Mouse (Mus musculus) liver, postnatal 0 days (tissue): ENCODE data around the gene Aff3. TPM values are rescaled to one million over a fixed set of nuclear protein-coding genes. Genes with fewer than 3 reads are reported as not detected.

Source experiments
- ATAC-seq: fragments of 200-750 bp; cut with Nextera tagmentation; 2 replicates; pipeline ENCODE4 v1.8.0; 2017; ENCODE audit warnings: mild to moderate bottlenecking, moderate library complexity
- DNase-seq: peaks from one replicate; pipeline ENCODE4 v3.0.0-alpha.2; 2016
- H3K27ac ChIP-seq: fragments of 300-500 bp; sonication (generic); 2 replicates; pipeline ENCODE4 v1.5.1; 2014; ENCODE audit warnings: antibody characterized with exemption, moderate library complexity, mild to moderate bottlenecking, low read depth
- H3K27me3 ChIP-seq: fragments of 300-500 bp; sonication (generic); 2 replicates; pipeline ENCODE4 v1.6.1; 2014; ENCODE audit warnings: low read length, control low read depth, mixed read lengths; ENCODE audit not compliant: insufficient read depth
- H3K36me3 ChIP-seq: fragments of 300-500 bp; sonication (generic); replicated peaks from 2 replicates; pipeline ENCODE4 v1.6.1; 2014; ENCODE audit warnings: mild to moderate bottlenecking, control low read depth, low read length, moderate library complexity, mixed read lengths; ENCODE audit not compliant: insufficient read depth
- H3K4me1 ChIP-seq: fragments of 300-500 bp; sonication (generic); 2 replicates; pipeline ENCODE4 v1.6.1; 2014; ENCODE audit warnings: antibody characterized with exemption, mild to moderate bottlenecking, control low read depth; ENCODE audit not compliant: insufficient read depth
- H3K4me2 ChIP-seq: fragments of 300-500 bp; sonication (generic); 2 replicates; pipeline ENCODE4 v1.6.1; 2014; ENCODE audit warnings: low read depth, mild to moderate bottlenecking, low read length, moderate library complexity, mixed read lengths
- H3K4me3 ChIP-seq: fragments of 300-500 bp; sonication (generic); 2 replicates; pipeline ENCODE4 v1.5.1; 2014; ENCODE audit warnings: low read depth, low read length
- H3K9ac ChIP-seq: fragments of 300-500 bp; sonication (generic); replicated peaks from 2 replicates; pipeline ENCODE4 v1.6.1; 2014; ENCODE audit warnings: mild to moderate bottlenecking, moderate library complexity
- H3K9me3 ChIP-seq: fragments of 300-500 bp; sonication (generic); 2 replicates; pipeline ENCODE4 v1.6.1; 2016; ENCODE audit warnings: mild to moderate bottlenecking, control low read depth, low read length, mixed read lengths
- CTCF ChIP-seq: sonication (generic); IDR thresholded peaks from 2 replicates; pipeline ENCODE4 v1.5.1; 2016; ENCODE audit warnings: antibody characterized with exemption, low read depth
- EP300 ChIP-seq: IDR thresholded peaks from 2 replicates; pipeline ENCODE4 v1.6.1; 2016; ENCODE audit warnings: antibody characterized with exemption, low read depth, mild to moderate bottlenecking
- WGBS: fragments of 180-500 bp; shearing (Covaris S2); extraction: QIAGEN DNeasy Blood & Tissue Kit; methylation state at CpG from one replicate; pipeline ENCODE4 v1.1.7; 2014; ENCODE audit not compliant: insufficient replicate concordance; 5-methylcytosine and 5-hydroxymethylcytosine counted together
- polyA plus RNA-seq: library from polyadenylated mRNA; unstranded; fragments of >200 nt; fragmentation: Nextera tagmentation; extraction: Ambion mirVana; gene quantifications from 2 replicates; pipeline ENCODE4 v1.2.1, GENCODE M21; 2015

The Aff3 gene
- polyA plus RNA-seq, 1 experiment from 2014 or later = 1.1 TPM

GRCm38 (mm10) chr1:38561331-38561730 lies 103.4 kb downstream of the Aff3 start:
- TF ChIP-seq CTCF (no peak), EP300 (no peak)
- H3K9ac ChIP-seq = no peak overlapping the region
- WGBS = 65% methylated on average over 7 of the region's 7 CpGs
- H3K27ac ChIP-seq = no peak overlapping the region
- no peaks in the 10 kb centered on the region for H3K36me3 ChIP-seq
- no peak for ATAC-seq
- H3K27me3 ChIP-seq = no peaks in the 10 kb centered on the region
- no peaks in the 10 kb centered on the region for H3K9me3 ChIP-seq
- no peaks in the 10 kb centered on the region for H3K4me1 ChIP-seq
- no peak overlapping the region for H3K4me3 ChIP-seq
- no peak for DNase-seq
- no peak overlapping the region for H3K4me2 ChIP-seq

- H3K36me3 ChIP-seq = no peaks in the 10 kb centered on the region
- TF ChIP-seq EP300 (no peak), CTCF (no peak)
- no peak overlapping the region for H3K9ac ChIP-seq
- no peaks in the 10 kb centered on the region for H3K4me1 ChIP-seq
- 67% methylated on average over 9 of the region's 9 CpGs for WGBS
- ATAC-seq (no peak), DNase-seq (no peak)
- no peaks in the 10 kb centered on the region for H3K27me3 ChIP-seq
- no peak overlapping the region for H3K4me2 ChIP-seq
- H3K4me3 ChIP-seq = no peak overlapping the region
- H3K9me3 ChIP-seq = no peaks in the 10 kb centered on the region
- no peak overlapping the region for H3K27ac ChIP-seq
These were observed 104.1 kb downstream of the Aff3 start for GRCm38 (mm10) chr1:38560666-38561065.

GRCm38 (mm10) chr1:38557615-38558014 lies 107.1 kb downstream of the Aff3 start:
- ATAC-seq (no peak), DNase-seq (no peak)
- Histone ChIP-seq H3K27me3 (no peaks in the 10 kb centered on the region), H3K4me3 (no peak overlapping the region), H3K9me3 (no peaks in the 10 kb centered on the region), H3K36me3 (no peaks in the 10 kb centered on the region), H3K4me1 (no peaks in the 10 kb centered on the region), H3K27ac (no peak overlapping the region), H3K9ac (no peak overlapping the region), H3K4me2 (no peak overlapping the region)
- TF ChIP-seq EP300 (no peak), CTCF (no peak)
- 35% methylated on average over 8 of the region's 8 CpGs for WGBS

- H3K27me3 ChIP-seq = no peaks in the 10 kb centered on the region
- H3K9ac ChIP-seq = no peak overlapping the region
- H3K9me3 ChIP-seq = no peaks in the 10 kb centered on the region
- ATAC-seq (no peak), DNase-seq (no peak)
- WGBS = 76% methylated on average over 3 of the region's 3 CpGs
- H3K27ac ChIP-seq = no peak overlapping the region
- no peak for TF ChIP-seq CTCF
- no peak for TF ChIP-seq EP300
- no peaks in the 10 kb centered on the region for H3K4me1 ChIP-seq
- H3K36me3 ChIP-seq = no peaks in the 10 kb centered on the region
- H3K4me3 ChIP-seq = no peak overlapping the region
- no peak overlapping the region for H3K4me2 ChIP-seq
These were observed 110.2 kb downstream of the Aff3 start for GRCm38 (mm10) chr1:38554546-38554945.

- no peak for DNase-seq
- WGBS = 60% methylated on average over 6 of the region's 6 CpGs
- Histone ChIP-seq H3K36me3 (no peaks in the 10 kb centered on the region), H3K9ac (no peak overlapping the region), H3K4me2 (no peak overlapping the region), H3K4me1 (no peaks in the 10 kb centered on the region), H3K4me3 (no peak overlapping the region), H3K27ac (no peak overlapping the region), H3K27me3 (no peaks in the 10 kb centered on the region), H3K9me3 (no peaks in the 10 kb centered on the region)
- TF ChIP-seq EP300 (no peak), CTCF (no peak)
- ATAC-seq = no peak
These were observed 111.7 kb downstream of the Aff3 start for GRCm38 (mm10) chr1:38553090-38553489.

GRCm38 (mm10) chr1:38550579-38550978 lies 114.2 kb downstream of the Aff3 start:
- no peak overlapping the region for H3K9ac ChIP-seq
- H3K4me3 ChIP-seq = no peak overlapping the region
- H3K4me1 ChIP-seq = no peaks in the 10 kb centered on the region
- no peaks in the 10 kb centered on the region for H3K27me3 ChIP-seq
- WGBS = 59% methylated on average over 13 of the region's 13 CpGs
- TF ChIP-seq EP300 (no peak), CTCF (no peak)
- no peak for DNase-seq
- no peak for ATAC-seq
- no peak overlapping the region for H3K27ac ChIP-seq
- H3K4me2 ChIP-seq = no peak overlapping the region
- no peaks in the 10 kb centered on the region for H3K9me3 ChIP-seq
- no peaks in the 10 kb centered on the region for H3K36me3 ChIP-seq
